Mouse (Mus musculus) megakaryocyte progenitor cell, adult 5-6 weeks (primary cell): ENCODE data around the gene Fstl5. TPM values are rescaled to one million over a fixed set of nuclear protein-coding genes. Genes with fewer than 3 reads are reported as not detected.

Experiments used
- ATAC-seq: replicated peaks from 2 replicates; pipeline ENCODE4 v1.8.0; 2016; ENCODE audit warnings: mild to moderate bottlenecking, moderate TSS enrichment, inconsistent platforms; ENCODE audit not compliant: poor library complexity
- total RNA-seq, 2 experiments: library from RNA; stranded (forward) in 1 of 2; stranded (reverse) in 1 of 2; fragments of 157-497, 149-512 nt in 1 of 2; fragments of 200-1000 nt in 1 of 2; gene quantifications; 2 replicates each; pipeline versions ENCODE4 v1.2.3 to v1.2.4; 2015 to 2017

Gene Fstl5
- total RNA-seq (2015) (not detected in 2 replicates), total RNA-seq (2017) (not detected in 2 replicates)

GRCm38 (mm10) chr3:76074060-76074707, at the start of gene Fstl5:
Gene Fstl5 (plus strand): TSS chr3:76074270.
- peak; percentile 99 for ATAC-seq

DNA sequence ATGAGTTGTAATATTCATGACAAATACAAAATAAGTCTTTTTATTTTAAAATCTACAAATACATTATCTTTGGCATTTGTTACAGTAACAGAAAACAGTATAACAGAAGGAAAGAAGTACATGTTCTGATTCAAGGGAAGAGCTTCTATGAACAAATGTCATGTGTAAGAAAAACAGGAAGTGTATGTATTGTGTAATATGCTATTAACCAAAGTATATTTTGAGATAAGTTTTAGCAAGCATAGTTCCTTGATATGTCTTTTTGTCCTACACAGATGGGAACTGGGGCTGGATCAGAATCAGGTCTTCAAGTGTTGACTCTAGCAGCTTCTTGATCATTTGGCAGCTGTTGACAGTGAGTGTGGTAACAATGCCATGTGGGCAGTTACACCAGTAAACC, 48.5 kb upstream of the Fstl5 start:
- peak; percentile 85 for ATAC-seq

- ATAC-seq, result no peak
These were observed 22.9 kb upstream of the Fstl5 start for GRCm38 (mm10) chr3:76051124-76051523.

GRCm38 (mm10) chr3:76061996-76062395, 12.1 kb upstream of the Fstl5 start:
- ATAC-seq, result no peak

DNA sequence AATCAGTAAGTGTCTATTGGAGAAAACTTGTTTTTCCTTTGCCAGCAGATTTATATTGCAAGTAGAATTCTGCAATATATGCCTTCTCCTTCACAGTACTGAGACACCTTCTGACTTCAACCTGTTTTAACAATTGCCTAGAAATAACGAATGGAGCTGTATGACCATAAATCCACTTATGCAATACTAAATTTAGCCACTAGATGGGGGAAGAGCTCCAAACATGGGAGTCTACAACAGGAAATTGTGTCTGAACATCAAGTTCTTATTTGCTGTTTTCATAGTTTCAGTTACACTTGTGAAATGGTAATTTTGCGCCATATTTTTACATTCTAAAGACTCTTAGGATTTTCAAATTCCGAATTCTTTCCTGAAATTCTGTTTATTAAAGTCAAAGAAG, 6.2 kb upstream of the Fstl5 start:
- peak; percentile 91 for ATAC-seq

DNA sequence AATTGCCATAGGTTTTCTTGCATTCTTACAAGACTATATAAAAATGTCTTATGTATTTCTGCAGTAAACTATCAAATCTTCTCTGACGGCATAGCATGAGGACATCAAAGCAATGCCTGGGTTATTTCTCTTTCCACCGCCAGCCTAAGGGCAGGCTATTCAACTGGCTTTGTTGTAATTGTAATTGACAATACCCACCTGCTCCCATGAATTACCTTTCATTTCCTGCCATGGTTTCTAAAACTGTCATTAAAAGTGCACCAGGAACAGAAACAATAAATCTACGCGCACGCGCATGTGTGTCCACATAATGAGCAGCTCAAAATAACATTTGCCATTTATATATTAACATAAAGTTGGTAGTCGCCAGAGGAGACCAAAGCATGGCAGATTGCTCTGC, 1.2 kb upstream of the Fstl5 start:
- ATAC-seq, result no peak

DNA sequence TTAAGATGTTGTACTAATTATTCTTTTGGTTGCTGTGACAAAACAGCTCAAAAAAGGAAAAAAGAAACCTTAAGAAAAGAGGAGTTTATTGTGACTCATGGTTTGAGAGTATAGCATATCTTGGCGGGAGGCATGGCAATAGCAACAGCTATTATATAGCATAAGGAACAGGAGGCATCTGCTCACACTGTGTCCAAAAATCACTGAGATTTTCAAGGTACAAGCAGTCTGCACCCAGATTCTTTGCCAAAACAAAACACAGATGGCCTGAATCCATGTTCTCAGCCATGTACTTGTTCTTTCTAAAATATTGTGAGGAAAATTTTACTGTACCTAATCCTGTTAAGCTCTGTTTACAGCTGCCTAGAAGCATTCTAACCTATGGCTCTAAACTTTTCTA, 66.4 kb downstream of the Fstl5 start:
- no peak for ATAC-seq

DNA sequence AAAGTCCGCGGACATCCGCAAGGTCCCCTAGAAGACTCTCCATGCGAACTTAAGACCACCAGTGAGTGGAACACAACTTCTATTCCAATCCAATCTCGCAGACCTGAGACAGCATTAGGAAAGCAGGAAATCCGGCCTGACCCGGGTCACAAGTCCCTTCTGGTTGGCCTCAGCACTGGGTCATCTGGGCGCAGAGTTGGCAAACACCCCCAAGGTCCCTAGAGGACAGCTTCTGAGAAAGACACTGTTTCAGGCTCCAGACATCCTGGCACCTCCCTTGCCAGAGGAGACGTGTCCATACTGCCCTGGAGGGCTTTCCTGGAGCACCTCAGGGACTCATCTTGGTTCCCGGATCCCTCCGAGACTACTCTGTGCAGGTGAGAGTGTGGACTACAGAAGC, 73.8 kb downstream of the Fstl5 start:
- ATAC-seq, result no peak

GRCm38 (mm10) chr3:76238834-76239233, 164.8 kb downstream of the Fstl5 start:
- no peak for ATAC-seq

DNA sequence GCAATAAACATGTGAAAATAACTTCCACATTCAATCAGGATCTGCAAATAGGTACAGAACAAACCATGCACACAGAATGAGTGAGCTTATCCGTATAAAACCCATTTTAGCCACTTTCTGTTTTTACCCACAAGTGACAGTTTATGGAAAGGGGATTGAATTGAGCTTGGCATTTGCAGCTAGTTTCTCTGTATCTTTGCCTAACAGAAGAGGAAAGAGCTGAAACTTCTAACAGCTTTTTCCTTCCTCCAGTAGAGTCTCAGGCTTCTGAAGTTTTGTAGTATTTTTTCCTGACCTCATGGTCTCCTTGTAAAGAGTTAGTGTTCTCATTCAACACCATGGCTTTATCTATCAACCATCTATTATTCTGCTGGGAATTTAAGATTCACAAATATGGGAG, 177.3 kb downstream of the Fstl5 start:
- ATAC-seq, result no peak

DNA sequence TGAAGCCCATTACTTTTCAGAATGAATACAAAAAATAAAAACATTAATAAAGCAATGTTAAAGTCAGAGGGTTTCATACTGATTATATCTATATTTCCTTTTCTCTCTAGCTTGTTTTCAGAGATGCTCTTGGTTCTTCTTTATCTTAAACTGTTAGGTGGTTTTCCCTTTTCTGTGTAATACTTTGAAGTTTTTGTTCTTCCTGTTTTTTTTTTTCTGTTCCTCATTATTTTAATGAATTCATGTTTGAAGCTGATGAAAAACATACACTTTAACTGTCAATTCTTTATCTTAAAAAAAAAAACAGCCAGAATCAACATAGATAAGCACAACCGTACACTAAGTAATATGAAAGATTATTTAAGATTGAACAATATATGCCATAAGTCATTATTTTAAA, 218.9 kb downstream of the Fstl5 start:
- ATAC-seq, result no peak

DNA sequence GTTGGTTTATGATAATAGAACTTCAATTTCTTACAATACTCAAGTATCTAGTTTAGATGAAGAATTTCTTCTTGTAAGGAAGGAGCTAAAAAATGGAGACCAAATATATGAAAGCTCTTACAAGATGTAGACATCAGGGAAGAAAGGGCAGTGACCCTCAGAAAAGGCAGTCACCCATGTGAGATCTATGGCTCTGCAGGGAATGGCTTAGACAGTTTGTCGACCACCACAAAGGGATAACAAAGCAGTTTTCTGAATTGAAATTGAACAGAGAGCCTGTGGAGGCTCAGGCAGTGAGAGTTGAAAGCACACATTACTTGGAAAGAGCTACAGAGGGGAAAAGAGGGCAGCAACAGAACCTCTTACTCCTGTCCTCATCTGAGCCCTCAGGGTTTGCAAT, 220.3 kb downstream of the Fstl5 start:
- ATAC-seq, result no peak

GRCm38 (mm10) chr3:76301026-76301773, 227.1 kb downstream of the Fstl5 start:
- ATAC-seq, result no peak

- ATAC-seq, result no peak
These were observed 242.9 kb downstream of the Fstl5 start for GRCm38 (mm10) chr3:76316991-76317390.

- peak; percentile 65 for ATAC-seq
These were observed 245.5 kb downstream of the Fstl5 start for GRCm38 (mm10) chr3:76319531-76319930.

DNA sequence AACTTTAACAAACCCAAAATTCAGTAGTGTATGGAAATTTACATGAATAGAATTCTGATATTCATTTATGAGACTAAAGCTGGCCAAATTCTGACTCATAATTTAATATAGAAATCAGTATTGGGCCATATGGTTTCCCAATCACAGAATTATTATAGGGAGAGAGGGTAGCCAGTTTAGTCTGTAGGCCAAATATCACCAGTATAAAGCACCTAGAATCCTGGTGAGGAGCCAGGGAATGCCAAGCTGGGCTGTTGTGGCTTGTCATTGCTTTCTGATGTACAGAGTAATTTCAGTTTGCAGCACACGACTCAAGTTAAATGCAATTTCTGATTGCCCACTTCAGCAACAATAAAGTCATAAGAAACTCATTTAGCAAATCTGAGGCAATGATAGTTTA, 248.4 kb downstream of the Fstl5 start:
- ATAC-seq, result no peak

- no peak for ATAC-seq
These were observed 262.9 kb downstream of the Fstl5 start for GRCm38 (mm10) chr3:76336922-76337321.

GRCm38 (mm10) chr3:76367000-76367399, 292.9 kb downstream of the Fstl5 start:
- ATAC-seq, result no peak

DNA sequence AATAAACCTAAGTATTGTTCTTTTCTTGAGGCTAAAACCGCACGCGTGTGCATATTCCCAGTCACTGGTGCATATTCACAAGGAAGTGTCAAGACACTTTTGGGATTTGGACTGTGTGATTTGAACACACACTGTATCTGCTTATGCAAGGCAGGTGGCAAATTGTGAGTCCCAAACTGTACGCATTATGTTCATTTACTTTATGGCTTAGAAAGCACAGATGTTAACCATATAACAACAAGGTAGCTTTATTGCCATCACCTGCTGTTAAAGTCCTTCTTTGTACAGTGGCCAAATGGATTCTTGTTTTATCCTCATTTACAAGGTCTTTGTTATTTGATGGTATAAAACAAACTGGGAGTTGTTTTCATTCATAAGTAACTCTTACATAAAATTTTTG, 295.8 kb downstream of the Fstl5 start:
- no peak for ATAC-seq

DNA sequence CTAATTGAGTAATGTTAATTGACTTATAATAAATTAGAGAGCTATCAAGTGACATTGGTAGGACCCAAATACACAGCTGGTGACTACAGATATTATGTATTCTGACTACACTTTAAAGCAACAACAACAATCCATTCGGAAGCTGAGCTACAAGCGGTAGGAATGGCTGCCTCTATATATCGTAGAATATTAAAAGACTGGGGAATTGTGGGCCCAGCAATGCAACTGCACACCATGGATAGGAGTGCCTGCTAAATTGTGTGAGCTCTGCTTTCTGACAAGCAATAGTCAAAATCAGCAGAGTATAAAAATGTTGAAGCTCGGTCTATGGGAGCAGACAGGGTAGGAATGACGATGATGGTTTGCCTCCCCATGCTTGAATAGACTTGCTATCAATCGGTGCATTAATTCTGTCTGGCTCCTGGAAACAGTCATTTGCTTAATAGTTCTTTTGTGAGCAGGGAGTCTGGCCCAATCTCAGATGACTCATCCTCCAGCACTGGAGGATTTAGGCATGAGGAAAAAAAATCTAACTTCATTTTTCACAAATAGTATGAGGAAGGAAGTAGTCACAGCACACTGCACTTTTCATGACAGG, 354.8 kb downstream of the Fstl5 start:
- no peak for ATAC-seq

- ATAC-seq, result no peak
These were observed 393.3 kb downstream of the Fstl5 start for GRCm38 (mm10) chr3:76467229-76467874.

DNA sequence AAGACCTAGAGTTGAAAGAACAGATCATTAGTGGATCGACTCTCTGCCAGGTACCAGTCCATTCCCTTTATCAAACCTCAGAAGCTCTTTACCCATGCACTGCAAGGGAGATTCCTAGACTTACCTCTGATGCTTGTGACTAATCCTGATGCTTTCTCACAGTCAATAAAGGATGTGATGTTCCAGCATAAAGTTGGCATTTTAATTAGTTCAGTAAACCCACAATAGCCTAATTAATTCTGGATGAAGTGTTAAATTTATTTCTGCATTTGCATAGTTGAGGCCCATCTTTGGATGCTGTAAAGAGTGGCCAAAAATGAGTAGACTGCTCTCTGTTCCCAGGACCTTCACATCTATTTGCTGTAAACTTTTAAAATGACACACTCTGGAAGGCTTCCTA, 394.1 kb downstream of the Fstl5 start:
- ATAC-seq, result no peak
